Mouse (Mus musculus) duodenum, adult 2 months (tissue): ENCODE data around the gene Nsd2. TPM values are rescaled to one million over a fixed set of nuclear protein-coding genes. Genes with fewer than 3 reads are reported as not detected.

Experiments used
- polyA plus RNA-seq: library from polyadenylated mRNA; depleted of rRNA; stranded (reverse); fragments of >200 nt; gene quantifications from 2 replicates; pipeline ENCODE4 v1.2.3, GENCODE M21; 2012; ENCODE audit warnings: low replicate concordance; rRNA removed

The Nsd2 gene
- polyA plus RNA-seq: 3.2 and 4.6 TPM in 2 replicates

GRCm38 (mm10) chr5:33819876-33820732, at the start of gene Nsd2:
Gene Nsd2 (plus strand): TSS chr5:33820725.

DNA sequence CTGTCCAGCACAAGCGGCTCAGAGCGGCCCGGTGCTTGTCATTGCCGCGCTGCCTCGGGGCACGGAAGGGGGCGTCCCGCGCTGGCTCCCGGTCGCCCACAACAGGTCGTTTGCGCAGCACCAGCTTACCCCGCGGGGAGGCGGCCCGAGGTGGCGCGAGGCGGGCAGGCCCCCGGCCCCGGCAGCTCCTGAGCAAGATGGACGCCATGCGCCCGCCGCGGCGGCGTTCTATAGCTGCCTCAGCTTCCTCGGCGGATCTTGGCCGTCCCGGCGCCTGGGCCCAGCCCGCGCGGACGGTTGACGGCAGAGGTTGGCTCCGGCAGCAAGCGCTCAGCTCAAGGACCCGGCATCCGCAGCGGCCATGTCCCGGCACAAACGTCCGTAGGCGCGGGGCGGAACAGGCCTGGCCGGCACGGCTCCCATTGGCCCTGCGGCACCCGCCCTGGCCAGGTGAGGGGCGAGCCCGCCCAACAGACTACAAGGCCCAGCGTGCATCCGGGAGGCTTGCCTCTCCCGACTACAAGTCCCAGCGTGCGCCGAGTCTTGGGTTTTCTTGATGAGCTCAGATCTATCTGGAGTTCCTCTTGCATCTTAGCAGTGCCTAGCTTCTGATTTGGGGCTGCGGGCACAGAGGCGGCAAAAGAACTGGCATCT, 38.1 kb upstream of the Nsd2 start, which contains the start of gene Letm1:
Gene Letm1 (minus strand): TSS at position 473 of the 654 bp plus-strand sequence.

DNA sequence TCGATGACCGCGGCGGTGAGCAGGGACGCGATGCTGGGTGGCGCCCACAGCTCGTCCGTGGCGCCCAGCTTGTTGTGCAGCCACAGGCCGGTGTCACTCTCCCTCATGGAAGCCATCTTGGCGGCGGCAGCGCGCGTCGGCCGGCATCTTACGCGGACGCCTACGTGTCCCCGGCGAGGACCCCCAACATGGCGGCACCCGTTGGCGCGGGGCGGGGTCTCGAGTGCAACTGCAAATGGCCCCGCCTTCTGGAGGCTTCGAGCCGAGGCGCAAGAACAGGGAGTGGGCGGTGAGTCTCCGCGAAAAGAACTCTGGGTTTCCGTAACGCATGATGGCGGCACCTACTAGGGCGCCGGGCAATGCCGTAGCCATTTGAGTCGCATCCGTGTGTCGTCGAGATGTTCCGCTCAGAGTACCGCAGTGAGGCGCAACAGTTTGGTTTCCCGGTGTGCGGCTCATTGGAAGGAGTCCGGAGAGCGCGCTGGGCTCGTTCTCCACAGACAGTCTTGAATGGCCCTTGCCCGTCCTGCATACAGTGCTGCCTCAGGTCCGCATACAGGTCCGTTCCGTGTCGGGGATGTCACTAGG, 115.7 kb downstream of the Nsd2 start, which contains the start of gene Nelfa:
Gene Nelfa (minus strand): TSS at position 294 of the 588 bp plus-strand sequence.

Other genes with a start within 250 kb of the Nsd2 start
- 41.6 and 110 TPM in 2 replicates for gene Fam53a, start 191.1 kb upstream of the Nsd2 start, polyA plus RNA-seq
- 0.13 and 0.54 TPM in 2 replicates for gene Gm9903, start 190.8 kb upstream of the Nsd2 start, polyA plus RNA-seq
- gene Slbp, start 168.2 kb upstream of the Nsd2 start, polyA plus RNA-seq: 11.8 and 21.3 TPM in 2 replicates
- gene Tacc3, start 162.6 kb upstream of the Nsd2 start, polyA plus RNA-seq: 6.0 and 12.8 TPM in 2 replicates
- 30.9 and 48.2 TPM in 2 replicates for gene Tmem129, start 162.3 kb upstream of the Nsd2 start, polyA plus RNA-seq
- 33.1 and 40.4 TPM in 2 replicates for gene Fgfr3, start 99.1 kb upstream of the Nsd2 start, polyA plus RNA-seq
- 101 and 212 TPM in 2 replicates for gene Letm1, start 37.9 kb upstream of the Nsd2 start, polyA plus RNA-seq
- 24.5 and 33.3 TPM in 2 replicates for gene Nelfa, start 115.7 kb downstream of the Nsd2 start, polyA plus RNA-seq
- 8.6 and 11.1 TPM in 2 replicates for gene Gm1673, start 162.7 kb downstream of the Nsd2 start, polyA plus RNA-seq
- 0.26 and 1.4 TPM in 2 replicates for gene Nat8l, start 175.3 kb downstream of the Nsd2 start, polyA plus RNA-seq